Mouse (Mus musculus) forebrain, embryonic 14.5 days (tissue): Measurements from ENCODE around the gene Zfp296. TPM values are rescaled to one million over a fixed set of nuclear protein-coding genes. Genes with fewer than 3 reads are reported as not detected.

Source experiments
- ATAC-seq: fragments of 200-750 bp; cut with Nextera tagmentation; 2 replicates; pipeline ENCODE4 v1.8.0; 2017; ENCODE audit warnings: mild to moderate bottlenecking, moderate library complexity
- DNase-seq: peaks from one replicate; pipeline ENCODE4 v3.0.0-alpha.2; 2015; ENCODE audit warnings: low spot score
- H3K27ac ChIP-seq: fragments of 300-500 bp; sonication (generic); 2 replicates; pipeline ENCODE4 v1.5.1; 2014; ENCODE audit warnings: low read depth, mild to moderate bottlenecking, control low read depth, low read length, moderate library complexity
- H3K27me3 ChIP-seq: fragments of 300-500 bp; sonication (generic); replicated peaks from 2 replicates; pipeline ENCODE4 v1.6.1; 2014; ENCODE audit warnings: low read length, control low read depth, mixed read lengths; ENCODE audit not compliant: control insufficient read depth, insufficient read depth
- H3K36me3 ChIP-seq: fragments of 300-500 bp; sonication (generic); 2 replicates; pipeline ENCODE4 v1.6.1; 2014; ENCODE audit warnings: low read length, control low read depth; ENCODE audit not compliant: control insufficient read depth, insufficient read depth
- H3K4me1 ChIP-seq: fragments of 300-500 bp; sonication (generic); 2 replicates; pipeline ENCODE4 v1.6.1; 2014; ENCODE audit warnings: antibody characterized with exemption, low read length, control low read depth; ENCODE audit not compliant: control insufficient read depth, insufficient read depth
- H3K4me2 ChIP-seq: fragments of 300-500 bp; sonication (generic); 2 replicates; pipeline ENCODE4 v1.6.1; 2014; ENCODE audit warnings: mild to moderate bottlenecking, control low read depth, low read length
- H3K4me3 ChIP-seq: fragments of 300-500 bp; sonication (generic); 2 replicates; pipeline ENCODE4 v1.5.1; 2014; ENCODE audit warnings: low read depth, low read length, control low read depth
- H3K9ac ChIP-seq: fragments of 300-500 bp; sonication (generic); 2 replicates; pipeline ENCODE4 v1.6.1; 2014; ENCODE audit warnings: mild to moderate bottlenecking, low read length, control low read depth, moderate library complexity
- H3K9me3 ChIP-seq: fragments of 300-500 bp; sonication (generic); replicated peaks from 2 replicates; pipeline ENCODE4 v1.6.1; 2016; ENCODE audit warnings: low read length, control low read depth, mixed read lengths; ENCODE audit not compliant: control insufficient read depth
- WGBS: fragments of 180-500 bp; shearing (Covaris S2); extraction: QIAGEN DNeasy Blood & Tissue Kit; methylation state at CpG from one replicate; pipeline ENCODE4 v1.1.7; 2014; 5-methylcytosine and 5-hydroxymethylcytosine counted together
- polyA plus RNA-seq: library from polyadenylated mRNA; unstranded; fragments of >200 nt; fragmentation: Nextera tagmentation; extraction: Ambion mirVana; gene quantifications from 2 replicates; pipeline ENCODE4 v1.2.1, GENCODE M21; 2014

Zfp296 gene
- polyA plus RNA-seq, 1 experiment from 2014 or later = 0.15 TPM

- ATAC-seq (no peak), DNase-seq (no peak)
- WGBS = 91% methylated on average over 12 of the region's 12 CpGs
- Histone ChIP-seq H3K9ac (no peak overlapping the region), H3K4me1 (no peaks in the 10 kb centered on the region), H3K27me3 (no peaks in the 10 kb centered on the region), H3K4me2 (no peak overlapping the region), H3K9me3 (no peaks in the 10 kb centered on the region), H3K27ac (no peak overlapping the region), H3K4me3 (no peak overlapping the region), H3K36me3 (no peaks in the 10 kb centered on the region)
Observed at GRCm38 (mm10) chr7:19609641-19610332, 32.7 kb downstream of the Zfp296 start.

GRCm38 (mm10) chr7:19610969-19611368 lies 33.9 kb downstream of the Zfp296 start:
- H3K4me1 ChIP-seq = no peaks in the 10 kb centered on the region
- H3K9me3 ChIP-seq = no peaks in the 10 kb centered on the region

GRCm38 (mm10) chr7:19615036-19615577 lies 38.0 kb downstream of the Zfp296 start:
- no peaks in the 10 kb centered on the region for H3K36me3 ChIP-seq
- WGBS = 87% methylated on average over 12 of the region's 12 CpGs
- no peak overlapping the region for H3K4me2 ChIP-seq
- H3K4me3 ChIP-seq = no peak overlapping the region
- no peaks in the 10 kb centered on the region for H3K27me3 ChIP-seq
- ATAC-seq = no peak
- H3K9ac ChIP-seq = no peak overlapping the region
- DNase-seq = no peak
- H3K9me3 ChIP-seq = no peaks in the 10 kb centered on the region
- no peak overlapping the region for H3K27ac ChIP-seq
- peaks cover 4% of the 10 kb centered on the region; the same call in 1 of the 2 replicates for H3K4me1 ChIP-seq

More at GRCm38 (mm10) chr7:19610969-19611368, 33.9 kb downstream of the Zfp296 start:
- Histone ChIP-seq H3K27ac (no peak overlapping the region), H3K27me3 (no peaks in the 10 kb centered on the region), H3K9ac (no peak overlapping the region), H3K36me3 (no peaks in the 10 kb centered on the region), H3K4me2 (no peak overlapping the region), H3K4me3 (no peak overlapping the region)
- DNase-seq = no peak
- 78% methylated on average over 5 of the region's 5 CpGs for WGBS
- no peak for ATAC-seq

- Histone ChIP-seq H3K36me3 (no peaks in the 10 kb centered on the region), H3K27ac (no peak overlapping the region), H3K9me3 (no peaks in the 10 kb centered on the region), H3K9ac (peak overlapping the region; percentile 51), H3K4me1 (peaks cover 4% of the 10 kb centered on the region; the same call in 1 of the 2 replicates), H3K4me3 (peak overlapping the region; percentile 23), H3K4me2 (peak overlapping the region; percentile 50), H3K27me3 (no peaks in the 10 kb centered on the region)
- 7% methylated on average over 32 of the region's 35 CpGs for WGBS
- DNase-seq (peak; percentile 91), ATAC-seq (peak; percentile 88)
Observed at GRCm38 (mm10) chr7:19619004-19619801, 42.1 kb downstream of the Zfp296 start.

- ATAC-seq (no peak), DNase-seq (peak; percentile 14)
- H3K27me3 ChIP-seq = no peaks in the 10 kb centered on the region
- peaks cover 4% of the 10 kb centered on the region; the same call in 1 of the 2 replicates for H3K4me1 ChIP-seq
- no peak overlapping the region for H3K4me3 ChIP-seq
- no peak overlapping the region for H3K9ac ChIP-seq
- no peaks in the 10 kb centered on the region for H3K36me3 ChIP-seq
- no peaks in the 10 kb centered on the region for H3K9me3 ChIP-seq
- no peak overlapping the region for H3K27ac ChIP-seq
- no peak overlapping the region for H3K4me2 ChIP-seq
- 87% methylated on average over 7 of the region's 7 CpGs for WGBS
Observed at GRCm38 (mm10) chr7:19620811-19621210, 43.7 kb downstream of the Zfp296 start.

- Histone ChIP-seq H3K9ac (no peak overlapping the region), H3K4me1 (peaks cover 4% of the 10 kb centered on the region; the same call in 1 of the 2 replicates), H3K36me3 (no peaks in the 10 kb centered on the region), H3K4me3 (no peak overlapping the region), H3K27me3 (no peaks in the 10 kb centered on the region), H3K4me2 (no peak overlapping the region), H3K27ac (no peak overlapping the region), H3K9me3 (no peaks in the 10 kb centered on the region)
- ATAC-seq (no peak), DNase-seq (no peak)
- 47% methylated on average over 6 of the region's 6 CpGs for WGBS
Observed at GRCm38 (mm10) chr7:19622241-19622640, 45.2 kb downstream of the Zfp296 start.

GRCm38 (mm10) chr7:19623433-19623832 lies 46.3 kb downstream of the Zfp296 start:
- no peaks in the 10 kb centered on the region for H3K36me3 ChIP-seq
- no peaks in the 10 kb centered on the region for H3K9me3 ChIP-seq
- ATAC-seq (no peak), DNase-seq (no peak)
- no peak overlapping the region for H3K27ac ChIP-seq
- H3K9ac ChIP-seq = no peak overlapping the region
- H3K4me1 ChIP-seq = peaks cover 6% of the 10 kb centered on the region; the same call in 1 of the 2 replicates
- H3K27me3 ChIP-seq = no peaks in the 10 kb centered on the region
- WGBS = 78% methylated on average over 2 of the region's 2 CpGs
- H3K4me2 ChIP-seq = no peak overlapping the region
- no peak overlapping the region for H3K4me3 ChIP-seq

GRCm38 (mm10) chr7:19627721-19628120 lies 50.6 kb downstream of the Zfp296 start:
- Histone ChIP-seq H3K4me3 (no peak overlapping the region), H3K4me2 (0 out of 2 replicates have a peak overlapping the region, but pooled peaks have one; percentile 98), H3K27me3 (no peaks in the 10 kb centered on the region), H3K27ac (no peak overlapping the region), H3K4me1 (peaks cover 2% of the 10 kb centered on the region; the same call in 1 of the 2 replicates), H3K9me3 (no peaks in the 10 kb centered on the region), H3K9ac (no peak overlapping the region), H3K36me3 (peaks cover 9% of the 10 kb centered on the region; the same call in 1 of the 2 replicates)
- ATAC-seq (no peak), DNase-seq (no peak)
- WGBS = 72% methylated on average over 3 of the region's 3 CpGs
